In the genomic region with DNA sequence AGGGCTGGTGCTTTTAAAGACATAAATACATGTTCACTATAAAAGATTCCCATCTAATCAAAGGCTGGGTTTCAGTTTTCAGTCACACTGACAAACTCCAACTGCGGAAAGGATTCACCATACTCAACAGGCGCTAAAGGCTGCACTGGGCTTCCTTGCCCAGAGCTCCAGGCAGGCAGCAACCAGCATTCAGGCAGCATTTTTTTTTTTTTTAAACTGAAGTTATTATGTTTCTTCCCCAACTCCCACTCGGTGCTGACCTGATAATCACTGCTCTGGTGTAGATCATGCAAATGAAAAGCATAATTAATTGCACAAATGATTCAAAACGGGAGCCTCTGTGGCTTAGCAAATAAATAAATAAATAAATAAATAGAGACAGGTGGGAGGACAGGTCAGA, we compare ENCODE assay signal across 29 mouse cellular contexts. TPM values are rescaled to one million over a fixed set of nuclear protein-coding genes. Genes with fewer than 3 reads are reported as not detected.
A peak's percentile ranks its signal among the peaks of the same experiment; 100 is the strongest.
DNase-seq lines count a peak whose midpoint lies in the region; ATAC-seq and TF ChIP-seq lines count a peak whose summit lies in the region.
"Had no signal": no experiment of that assay in that cellular context is flagged by ENCODE, and none has a peak within 500 bp of the region (broad histone marks: within the 10 kb centered on the region; RNA-seq: fewer than 3 reads in every experiment).

No protein-coding gene starts in this region.

- no peak overlapping the region for H3K4me2 ChIP-seq in hindbrain, embryonic 11.5 days (replicated peaks; ENCODE audit: low read depth, low read length)
- no peak overlapping the region for H3K4me2 ChIP-seq in hindbrain, embryonic 16.5 days (ENCODE audit: low read length)
- H3K4me2 ChIP-seq in forebrain, postnatal 0 days (ENCODE audit: low read depth): peak overlapping the region; percentile 37
- H3K4me2 ChIP-seq: embryonic facial prominence, embryonic 15.5 days; heart, embryonic 12.5 days; hindbrain, embryonic 13.5 days; intestine, embryonic 15.5 days; limb, embryonic 12.5 days; liver, embryonic 11.5 days; neural tube, embryonic 12.5 days had no signal

- no peak for TF ChIP-seq CTCF in brain, embryonic 14.5 days (IDR thresholded peaks at IDR 0.05; ENCODE audit: borderline replicate concordance, extremely low read depth, insufficient read depth, insufficient read length)
- no peak for TF ChIP-seq CTCF in forebrain, postnatal 0 days (IDR thresholded peaks at IDR 0.05; ENCODE audit: low read depth)

- no peak for TF ChIP-seq POLR2A in brain, embryonic 14.5 days (IDR thresholded peaks at IDR 0.05; ENCODE audit: borderline replicate concordance, extremely low read depth, insufficient read depth, insufficient read length, poor library complexity, severe bottlenecking)

- no peak for ATAC-seq in hindbrain, embryonic 11.5 days (ENCODE audit: low FRiP score)
- no peak for ATAC-seq in hindbrain, embryonic 16.5 days
- no peak for ATAC-seq in forebrain, postnatal 0 days
- ATAC-seq: activated CD4-positive, CD25-positive, alpha-beta regulatory T cell, adult 4 months; intestine, embryonic 15.5 days; liver, postnatal 0 days; lung, postnatal 0 days had no signal

- no peak overlapping the region for H3K4me3 ChIP-seq in hindbrain, embryonic 11.5 days (ENCODE audit: low read depth, low read length)
- H3K4me3 ChIP-seq in hindbrain, embryonic 16.5 days (ENCODE audit: low read length): no peak overlapping the region
- no peak overlapping the region for H3K4me3 ChIP-seq in forebrain, postnatal 0 days (ENCODE audit: low read depth, low read length)
- H3K4me3 ChIP-seq: embryonic facial prominence, embryonic 15.5 days; heart, embryonic 12.5 days; hindbrain, embryonic 13.5 days; intestine, embryonic 15.5 days; layer of hippocampus, adult 2 months; limb, embryonic 12.5 days; neural tube, embryonic 12.5 days had no signal

- DNase-seq in embryo, embryonic 11 days: peak; percentile 36
- DNase-seq in embryo, embryonic 10.5 days (ENCODE audit: low spot score): no peak
- DNase-seq in hindbrain, embryonic 11.5 days (ENCODE audit: low spot score): peak; percentile 37
- DNase-seq in brain, embryonic 14.5 days (ENCODE audit: low read depth): peak; percentile 37
- DNase-seq in forebrain, postnatal 0 days: peak; percentile 17
- no peak for DNase-seq in cerebellum, adult 11 months
- DNase-seq: adrenal gland, adult 8-10 months; cerebellum, adult 2 months; cerebellum, postnatal 36 days; gastrocnemius, postnatal 10 days; heart, postnatal 10 days; kidney, postnatal 25 days; liver, postnatal 0 days; thymus, adult 18-20 months; thymus, postnatal 36 days had no signal

- no peak overlapping the region for H3K27ac ChIP-seq in hindbrain, embryonic 11.5 days (ENCODE audit: low read depth, low read length)
- H3K27ac ChIP-seq in hindbrain, embryonic 16.5 days (ENCODE audit: low read depth, low read length): no peak overlapping the region
- H3K27ac ChIP-seq in forebrain, postnatal 0 days (ENCODE audit: low read depth, low read length): no peak overlapping the region; the same call in 1 of the 2 replicates
- H3K27ac ChIP-seq: embryonic facial prominence, embryonic 15.5 days; hindbrain, embryonic 13.5 days; intestine, embryonic 15.5 days; layer of hippocampus, adult 2 months; limb, embryonic 12.5 days; macrophage; neural tube, embryonic 12.5 days had no signal

- WGBS in hindbrain, embryonic 11.5 days: under 1% methylated on average over 4 of the region's 4 CpGs
- WGBS in hindbrain, embryonic 16.5 days: 3% methylated on average over 4 of the region's 4 CpGs
- 4% methylated on average over 4 of the region's 4 CpGs for WGBS in forebrain, postnatal 0 days

- H3K9me3 ChIP-seq in hindbrain, embryonic 11.5 days (ENCODE audit: control insufficient read depth, low read length): no peaks in the 10 kb centered on the region
- no peaks in the 10 kb centered on the region for H3K9me3 ChIP-seq in hindbrain, embryonic 16.5 days (ENCODE audit: control insufficient read depth, low read length)
- H3K9me3 ChIP-seq in forebrain, postnatal 0 days (ENCODE audit: low read length): no peaks in the 10 kb centered on the region
- H3K9me3 ChIP-seq: embryonic facial prominence, embryonic 15.5 days; heart, embryonic 12.5 days; hindbrain, embryonic 13.5 days; intestine, embryonic 15.5 days; limb, embryonic 12.5 days; neural tube, embryonic 12.5 days had no signal

- H3K27me3 ChIP-seq in hindbrain, embryonic 11.5 days (ENCODE audit: control insufficient read depth, insufficient read depth, low read length): peaks cover 68% of the 10 kb centered on the region
- peaks cover 56% of the 10 kb centered on the region for H3K27me3 ChIP-seq in hindbrain, embryonic 16.5 days (replicated peaks; ENCODE audit: control insufficient read depth, insufficient read depth, low read length)
- H3K27me3 ChIP-seq in forebrain, postnatal 0 days (ENCODE audit: insufficient read depth, low read length): peaks cover 56% of the 10 kb centered on the region

- H3K4me1 ChIP-seq in hindbrain, embryonic 11.5 days (replicated peaks; ENCODE audit: control insufficient read depth, insufficient read depth, low read length): peaks cover 16% of the 10 kb centered on the region
- peaks cover 13% of the 10 kb centered on the region for H3K4me1 ChIP-seq in hindbrain, embryonic 16.5 days (ENCODE audit: control insufficient read depth, insufficient read depth, low read depth, low read length)
- peaks cover 16% of the 10 kb centered on the region; the same call in 1 of the 2 replicates for H3K4me1 ChIP-seq in forebrain, postnatal 0 days (ENCODE audit: insufficient read depth)

- H3K36me3 ChIP-seq in hindbrain, embryonic 11.5 days (ENCODE audit: control insufficient read depth, insufficient read depth, low read length): no peaks in the 10 kb centered on the region
- no peaks in the 10 kb centered on the region for H3K36me3 ChIP-seq in hindbrain, embryonic 16.5 days (ENCODE audit: control insufficient read depth, insufficient read depth, low read length)
- H3K36me3 ChIP-seq in forebrain, postnatal 0 days (ENCODE audit: insufficient read depth): no peaks in the 10 kb centered on the region
- H3K36me3 ChIP-seq: embryonic facial prominence, embryonic 15.5 days; heart, embryonic 12.5 days; hindbrain, embryonic 13.5 days; intestine, embryonic 15.5 days; limb, embryonic 12.5 days; neural tube, embryonic 12.5 days had no signal

- H3K9ac ChIP-seq in hindbrain, embryonic 11.5 days (ENCODE audit: low read depth, low read length): no peak overlapping the region
- no peak overlapping the region for H3K9ac ChIP-seq in hindbrain, embryonic 16.5 days (ENCODE audit: low read depth, low read length)
- H3K9ac ChIP-seq in forebrain, postnatal 0 days: no peak overlapping the region
- H3K9ac ChIP-seq: embryonic facial prominence, embryonic 15.5 days; heart, embryonic 12.5 days; hindbrain, embryonic 13.5 days; intestine, embryonic 15.5 days; liver, postnatal 0 days; neural tube, embryonic 12.5 days had no signal

RNA-seq across cellular contexts. Expression of gene Sp9, which starts 3.9 kb away (rescaled TPM):
- polyA plus RNA-seq in hindbrain, embryonic 11.5 days (2014; fragmentation: Nextera tagmentation; extraction: Ambion mirVana): 3.0 and 3.7 TPM in 2 replicates
- 0.35 and 0.96 TPM in 2 replicates for polyA plus RNA-seq in hindbrain, embryonic 16.5 days (2015; fragmentation: Nextera tagmentation; extraction: Ambion mirVana)
- 14.6 and 16.9 TPM in 2 replicates for polyA plus RNA-seq in brain, embryonic 14.5 days (2012; rRNA removed)
- 12.8 and 18.1 TPM in 2 replicates for total RNA-seq in forebrain, postnatal 0 days (2014; rRNA removed)
- 7.7 and 9.8 TPM in 2 replicates for polyA plus RNA-seq in forebrain, postnatal 0 days (2015; fragmentation: Nextera tagmentation; extraction: Ambion mirVana)
- total RNA-seq: adrenal gland, adult 8-10 months; heart, adult 18-20 months; heart, postnatal 10 days had no signal
- polyA plus RNA-seq: activated CD4-positive, CD25-positive, alpha-beta regulatory T cell, adult 4 months; heart, embryonic 12.5 days; intestine, embryonic 15.5 days; liver, postnatal 0 days; lung, postnatal 0 days; stomach, embryonic 16.5 days had no signal

RNA-seq across cellular contexts. Expression of gene Scrn3, which starts 44.6 kb away (rescaled TPM):
- 10.7 and 12.7 TPM in 2 replicates for polyA plus RNA-seq in hindbrain, embryonic 11.5 days (2014; fragmentation: Nextera tagmentation; extraction: Ambion mirVana)
- 8.2 and 8.4 TPM in 2 replicates for polyA plus RNA-seq in hindbrain, embryonic 16.5 days (2015; fragmentation: Nextera tagmentation; extraction: Ambion mirVana)
- polyA plus RNA-seq in brain, embryonic 14.5 days (2012; rRNA removed): 6.4 and 6.8 TPM in 2 replicates
- total RNA-seq in forebrain, postnatal 0 days (2014; rRNA removed): 5.1 and 6.8 TPM in 2 replicates
- 4.5 and 5.3 TPM in 2 replicates for polyA plus RNA-seq in forebrain, postnatal 0 days (2015; fragmentation: Nextera tagmentation; extraction: Ambion mirVana)

RNA-seq across cellular contexts. Expression of gene Cir1, which starts 44.7 kb away (rescaled TPM):
- polyA plus RNA-seq in hindbrain, embryonic 11.5 days (2014; fragmentation: Nextera tagmentation; extraction: Ambion mirVana): 23.0 and 23.8 TPM in 2 replicates
- polyA plus RNA-seq in hindbrain, embryonic 16.5 days (2015; fragmentation: Nextera tagmentation; extraction: Ambion mirVana): 20.9 and 23.8 TPM in 2 replicates
- polyA plus RNA-seq in brain, embryonic 14.5 days (2012; rRNA removed): 20.5 and 21.3 TPM in 2 replicates
- 9.5 and 10.6 TPM in 2 replicates for total RNA-seq in forebrain, postnatal 0 days (2014; rRNA removed)
- polyA plus RNA-seq in forebrain, postnatal 0 days (2015; fragmentation: Nextera tagmentation; extraction: Ambion mirVana): 29.3 and 30.3 TPM in 2 replicates

RNA-seq across cellular contexts. Expression of gene Ola1, which starts 49.1 kb away (rescaled TPM):
- 97.6 and 100 TPM in 2 replicates for polyA plus RNA-seq in hindbrain, embryonic 11.5 days (2014; fragmentation: Nextera tagmentation; extraction: Ambion mirVana)
- polyA plus RNA-seq in hindbrain, embryonic 16.5 days (2015; fragmentation: Nextera tagmentation; extraction: Ambion mirVana): 97.0 and 110 TPM in 2 replicates
- 36.7 and 43.9 TPM in 2 replicates for polyA plus RNA-seq in brain, embryonic 14.5 days (2012; rRNA removed)
- total RNA-seq in forebrain, postnatal 0 days (2014; rRNA removed): 68.4 and 78.9 TPM in 2 replicates
- 87.4 and 97.2 TPM in 2 replicates for polyA plus RNA-seq in forebrain, postnatal 0 days (2015; fragmentation: Nextera tagmentation; extraction: Ambion mirVana)

Comparison
In these comparisons a context has a peak if more than half of its experiments do, and no peak if none do; other contexts are left out.
1. DNase-seq: peak in embryo, embryonic 11 days (single experiment), hindbrain, embryonic 11.5 days (single experiment), brain, embryonic 14.5 days (single experiment) and forebrain, postnatal 0 days (single experiment); none in embryo, embryonic 10.5 days (single experiment) and cerebellum, adult 11 months (single experiment).